Mouse (Mus musculus): ENCODE measurements at regions not wholly inside any gene's neighbourhood (a gene's known extent, or its start where the extent isn't known, plus 50 kb on each side); places are given as distances from the start of the nearest gene placed in this dataset.

DNA sequence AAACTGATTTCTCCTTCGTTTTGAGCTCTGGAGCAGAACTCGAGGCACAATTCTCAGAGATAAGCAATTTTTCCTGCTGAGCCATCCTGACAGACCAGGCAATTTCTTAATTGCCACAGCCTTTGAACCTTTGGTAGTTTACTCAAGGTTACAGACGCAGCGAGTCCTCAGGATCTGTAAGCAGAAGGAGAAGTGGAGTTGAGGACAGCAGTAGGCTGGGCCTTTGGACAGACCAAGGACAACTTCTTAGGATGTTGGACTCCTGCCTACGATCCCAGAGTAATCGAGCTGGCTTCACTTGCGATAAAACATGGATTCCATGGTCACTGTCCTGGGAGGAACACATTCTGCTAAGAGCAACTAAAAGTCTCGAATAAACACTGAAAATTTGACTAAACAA lies 62.7 kb upstream of the Eed start:
- TF ChIP-seq JUN (IDR thresholded peaks at IDR 0.05; ENCODE audit: insufficient read depth, low read depth, low read length) (no peak), ZNF384 (IDR thresholded peaks at IDR 0.05; ENCODE audit: low read depth, low read length) (no peak), GABPA (IDR thresholded peaks at IDR 0.05; ENCODE audit: insufficient replicate concordance, low read depth, low read length) (no peak)

Measured in CH12.LX (cell line).